Mouse (Mus musculus): Measurements from ENCODE around the gene Sst.

DNA sequence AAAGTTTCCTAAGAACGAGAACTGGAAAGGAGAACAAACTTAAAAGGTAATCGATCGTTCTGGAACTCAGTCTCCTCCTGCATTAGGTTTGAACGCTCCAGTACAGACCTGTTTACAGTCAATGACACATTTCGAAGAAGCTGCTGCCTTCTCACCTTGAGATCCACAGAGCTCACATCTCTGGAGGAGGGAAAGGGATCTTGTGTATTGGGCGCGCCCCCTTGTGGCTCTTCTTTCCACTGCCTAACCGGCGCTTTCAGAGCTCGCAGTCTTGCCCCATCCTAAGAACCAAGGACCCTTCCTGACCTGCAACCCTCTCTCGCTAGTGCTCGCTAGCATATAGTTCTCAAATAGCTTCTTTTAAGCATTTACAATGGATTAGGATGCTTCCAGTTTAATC is 8.1 kb upstream of the Sst start:
- peak; percentile 83 for TF ChIP-seq CTCF (IDR thresholded peaks at IDR 0.05; ENCODE audit: low read depth, low read length)
- no peak for TF ChIP-seq POLR2A (IDR thresholded peaks at IDR 0.05; ENCODE audit: extremely low read depth, insufficient read depth, low read length)

All from liver, adult 2 months (tissue).